Mouse (Mus musculus) thymus, postnatal 0 days (tissue): ENCODE results near the gene Als2. TPM values are rescaled to one million over a fixed set of nuclear protein-coding genes. Genes with fewer than 3 reads are reported as not detected.

ENCODE experiments used
- DNase-seq: peaks from one replicate; pipeline ENCODE4 v3.0.0-alpha.2; 2015; ENCODE audit warnings: low spot score
- polyA plus RNA-seq: library from polyadenylated mRNA; unstranded; fragments of >200 nt; fragmentation: Nextera tagmentation; extraction: Ambion mirVana; gene quantifications from 2 replicates; pipeline ENCODE4 v1.2.1, GENCODE M21; 2015

Als2 gene
- 11.9 and 14.2 TPM in 2 replicates for polyA plus RNA-seq

DNA sequence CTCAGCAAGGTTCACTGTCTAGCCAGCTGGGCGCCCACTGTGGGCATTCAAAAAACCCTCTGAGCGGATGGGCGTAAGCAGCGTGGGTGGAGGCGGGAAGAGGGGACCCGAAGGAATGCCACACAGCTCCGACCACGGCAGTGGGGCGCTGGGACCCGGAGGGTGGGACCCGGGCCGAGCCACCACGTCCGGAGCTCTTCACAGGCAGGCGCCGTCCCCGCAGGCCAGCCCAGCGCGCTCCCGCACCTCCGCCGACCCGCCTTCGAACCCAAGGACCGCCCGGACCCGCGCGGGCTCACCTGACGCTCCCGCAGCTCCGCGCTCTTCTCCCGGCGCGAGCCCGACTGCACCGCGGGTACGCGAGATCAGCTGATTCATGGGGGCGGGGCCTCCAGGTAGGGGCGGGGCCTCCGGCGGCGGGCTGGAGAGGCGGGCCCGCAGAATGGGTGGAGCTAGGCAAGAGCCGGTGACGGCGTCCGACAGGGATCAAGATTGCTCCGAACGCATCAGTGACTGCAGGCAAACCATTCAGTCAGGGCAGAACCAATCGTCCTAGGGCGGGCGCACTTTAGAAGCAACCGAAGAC is at the start of gene Als2:
TSS of gene Als2 (minus strand) at position 376 of the 586 bp plus-strand sequence.
- peak; percentile 98 for DNase-seq

DNA sequence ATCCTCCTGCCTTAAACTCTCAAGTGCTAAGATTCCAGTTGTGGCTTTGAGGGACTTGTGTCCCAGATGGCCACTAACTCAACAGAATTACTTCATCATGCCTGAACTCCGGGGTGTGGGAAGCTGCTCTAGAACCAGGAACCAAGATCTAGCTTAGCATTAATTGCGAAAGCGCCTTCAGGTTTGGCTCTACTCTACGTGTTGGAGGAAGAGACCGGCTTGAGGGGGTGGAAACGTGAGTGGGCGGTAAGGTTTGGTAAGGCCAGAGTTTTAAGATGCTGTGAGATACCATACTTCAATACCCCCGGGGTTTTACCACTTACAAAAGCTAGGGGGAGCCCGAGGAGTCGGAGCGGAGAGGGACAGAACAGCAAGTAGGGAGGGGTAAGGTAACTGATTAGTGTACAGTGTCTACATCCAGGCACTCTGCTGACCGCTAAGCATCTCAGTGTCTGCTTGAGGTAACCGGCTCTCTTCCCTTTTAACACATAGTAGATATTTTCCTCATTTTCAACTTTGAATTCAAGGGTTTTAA is 49.4 kb upstream of the Als2 start:
- peak; percentile 10 for DNase-seq

GRCm38 (mm10) chr1:59285880-59286279 is 48.8 kb upstream of the Als2 start:
- no peak for DNase-seq

- DNase-seq: no peak
Observed at GRCm38 (mm10) chr1:59272189-59272588, 35.2 kb upstream of the Als2 start.

- DNase-seq: no peak
Observed at GRCm38 (mm10) chr1:59269951-59270689, 33.1 kb upstream of the Als2 start.

GRCm38 (mm10) chr1:59269466-59269865 is 32.4 kb upstream of the Als2 start:
- DNase-seq: no peak

DNA sequence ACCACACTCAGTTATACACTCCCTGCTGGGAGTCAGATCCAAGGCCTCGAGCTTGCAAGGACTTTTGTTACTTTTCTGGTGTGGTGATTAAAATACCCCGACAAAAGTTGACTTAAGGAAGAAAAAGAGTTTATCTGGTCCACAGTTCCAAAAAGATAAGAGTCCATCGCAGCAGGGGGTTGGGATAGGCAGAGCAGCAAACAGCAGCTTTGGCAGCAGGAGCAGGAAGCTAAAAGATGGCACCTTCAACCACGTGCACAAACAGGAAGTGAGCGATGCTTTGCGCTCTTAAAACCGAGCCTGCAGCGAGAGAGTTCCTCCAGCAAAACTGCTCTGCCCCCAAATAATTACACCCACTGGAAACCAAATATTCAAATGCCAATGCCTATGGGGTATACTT is 31.9 kb upstream of the Als2 start:
- DNase-seq: peak; percentile 8

GRCm38 (mm10) chr1:59257736-59258135 is 20.7 kb upstream of the Als2 start:
- no peak for DNase-seq

DNA sequence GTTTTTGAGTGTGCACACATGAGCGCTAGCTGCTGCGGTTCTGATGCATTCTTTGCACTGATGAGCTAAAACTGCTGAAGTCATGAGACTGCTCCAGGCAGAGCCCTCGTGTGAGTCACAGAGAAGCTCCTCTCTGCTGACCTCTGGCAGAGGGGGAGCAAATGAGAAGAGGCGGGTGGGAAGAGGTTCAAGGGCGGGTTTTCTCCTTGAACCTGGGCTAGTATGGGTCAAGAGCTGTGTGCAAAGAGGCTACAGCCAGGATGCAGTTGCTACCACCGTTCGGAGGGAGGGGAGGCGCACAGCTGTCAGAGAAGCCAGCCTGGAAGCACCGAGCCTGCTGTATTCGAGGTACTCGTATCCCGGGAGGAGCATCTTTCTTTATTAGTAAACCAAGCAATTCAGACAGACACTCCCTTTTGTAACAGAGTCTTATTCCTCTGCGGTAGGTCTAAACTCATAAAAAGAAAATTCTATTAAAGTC is 19.8 kb upstream of the Als2 start, which contains the start of gene Cdk15:
TSS of gene Cdk15 (plus strand) at position 156 of the 481 bp plus-strand sequence.
- no peak for DNase-seq

DNA sequence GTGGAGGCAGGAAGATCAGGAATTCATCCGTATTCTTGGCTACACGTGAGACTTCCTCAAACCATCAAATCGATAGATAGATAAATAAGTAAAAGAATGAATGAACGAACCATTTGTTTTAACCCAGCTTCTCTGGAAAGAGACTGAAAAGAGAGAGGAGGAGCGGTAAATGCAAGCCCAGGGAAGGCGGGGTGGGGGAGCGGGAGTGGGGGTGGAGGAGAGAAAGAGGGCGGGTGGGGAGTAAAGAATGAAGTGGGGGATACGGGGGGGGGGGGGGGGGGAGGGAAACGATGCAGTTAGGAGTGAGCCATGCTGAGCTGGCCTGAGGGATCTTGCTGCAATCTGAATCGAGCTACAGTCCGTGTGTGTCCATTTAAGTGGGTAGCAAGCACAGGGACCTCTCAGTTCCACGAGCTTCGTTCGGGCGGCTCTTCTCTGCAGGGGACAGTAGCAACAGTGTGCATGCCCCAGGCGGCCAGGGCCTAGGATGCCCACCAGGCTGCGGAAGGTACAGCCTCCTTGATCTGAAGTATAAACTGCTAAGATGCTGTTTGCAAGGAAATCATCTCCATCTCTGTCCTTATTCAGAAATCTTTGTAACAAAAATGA is 16.4 kb upstream of the Als2 start:
- DNase-seq: no peak

GRCm38 (mm10) chr1:59252762-59253161 is 15.7 kb upstream of the Als2 start:
- no peak for DNase-seq

- DNase-seq: peak; percentile 36
Observed at GRCm38 (mm10) chr1:59247602-59248001, 10.6 kb upstream of the Als2 start.

DNA sequence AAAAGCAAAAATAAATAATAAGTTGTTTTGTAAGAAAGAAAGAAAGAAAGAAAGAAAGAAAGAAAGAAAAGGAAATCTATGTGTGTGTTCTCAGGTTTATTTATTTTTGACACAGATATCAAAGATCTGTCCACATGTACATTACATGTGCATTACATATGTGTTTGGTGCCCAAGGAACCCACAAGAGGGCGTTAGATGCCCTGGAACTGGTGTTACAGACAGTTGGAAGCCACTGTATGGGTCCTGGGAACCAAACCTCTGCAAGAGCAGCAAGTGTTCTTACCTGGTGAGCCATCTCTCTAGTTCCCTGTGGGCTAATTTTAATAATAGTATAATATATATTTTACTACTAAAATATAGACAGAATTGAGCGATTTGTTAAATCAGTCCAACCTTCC is 6.7 kb upstream of the Als2 start:
- DNase-seq: no peak

GRCm38 (mm10) chr1:59237614-59238211 is 682 bp upstream of the Als2 start:
- peak; percentile 74 for DNase-seq

DNA sequence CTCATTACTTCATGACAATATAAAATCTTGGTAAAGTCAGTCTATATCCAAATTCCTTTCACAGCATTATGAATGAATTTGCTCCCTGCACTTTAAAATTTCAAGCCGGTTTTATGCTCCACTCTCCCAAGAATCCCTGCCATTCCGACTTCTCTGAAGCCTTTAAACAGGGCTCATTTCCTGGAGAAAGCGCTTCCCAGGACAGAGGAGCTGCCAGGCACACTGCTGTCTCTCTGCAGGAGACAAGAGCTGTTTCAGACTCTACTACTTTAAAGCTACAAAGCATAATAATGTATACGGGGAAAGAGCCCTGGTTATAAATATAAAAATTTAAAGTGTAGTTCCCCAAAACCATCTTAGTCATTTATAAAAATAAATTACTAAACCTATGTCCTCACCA is 7.8 kb downstream of the Als2 start:
- DNase-seq: no peak

DNA sequence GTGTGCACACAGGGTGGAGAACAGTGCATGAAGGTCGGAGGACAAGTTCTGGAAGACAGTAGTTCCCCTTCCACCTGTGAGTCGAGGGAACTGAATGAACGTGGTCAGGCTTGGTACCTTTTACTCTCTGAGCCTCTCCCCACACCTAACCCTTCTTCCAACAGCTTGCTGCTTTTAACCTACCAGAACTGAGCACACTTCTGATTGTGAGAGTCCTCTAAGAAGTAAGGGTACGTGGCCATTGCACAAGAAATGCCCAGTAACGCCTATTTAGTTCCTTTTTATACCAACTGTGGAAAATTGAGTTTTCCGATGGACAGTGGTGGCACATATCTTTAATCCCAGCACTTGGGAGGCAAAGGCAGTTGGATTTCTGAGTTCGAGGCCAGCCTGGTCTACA is 8.5 kb downstream of the Als2 start:
- no peak for DNase-seq

DNA sequence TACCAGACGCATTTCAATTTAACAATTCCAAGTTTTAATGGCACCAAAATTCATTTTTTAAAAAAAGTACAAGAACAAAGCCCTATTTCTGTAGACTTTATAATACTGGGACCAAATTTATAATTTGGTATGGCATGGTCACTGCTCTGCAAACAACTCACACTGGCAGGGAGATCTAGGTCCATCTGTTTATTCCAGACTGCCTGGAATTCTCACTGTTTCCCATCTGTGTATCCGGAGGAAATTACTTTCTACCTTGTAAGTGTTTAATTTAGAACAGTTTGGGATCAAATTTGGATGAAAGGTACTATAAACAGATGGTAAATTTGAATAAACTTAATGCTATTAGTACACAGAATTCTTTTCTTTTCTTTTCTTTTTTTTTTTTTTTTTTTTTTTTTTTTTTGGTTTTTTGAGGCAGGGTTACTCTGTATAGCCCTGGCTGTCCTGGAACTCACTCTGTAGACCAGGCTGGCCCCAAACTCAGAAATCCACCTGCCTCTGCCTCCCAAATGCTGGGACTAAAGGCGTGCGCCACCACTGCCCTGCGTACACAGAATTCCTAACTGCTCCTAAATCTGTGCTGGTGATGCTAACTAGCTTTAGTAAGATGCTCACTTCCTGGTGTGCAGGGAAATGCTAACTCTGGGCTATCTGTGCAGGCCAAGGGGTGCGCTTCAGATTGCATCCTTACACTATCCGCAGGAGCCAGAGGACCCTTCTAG is 14.8 kb downstream of the Als2 start:
- no peak for DNase-seq

- DNase-seq: no peak
Observed at GRCm38 (mm10) chr1:59221591-59221990, 15.4 kb downstream of the Als2 start.

- no peak for DNase-seq
Observed at GRCm38 (mm10) chr1:59220371-59220770, 16.7 kb downstream of the Als2 start.

DNA sequence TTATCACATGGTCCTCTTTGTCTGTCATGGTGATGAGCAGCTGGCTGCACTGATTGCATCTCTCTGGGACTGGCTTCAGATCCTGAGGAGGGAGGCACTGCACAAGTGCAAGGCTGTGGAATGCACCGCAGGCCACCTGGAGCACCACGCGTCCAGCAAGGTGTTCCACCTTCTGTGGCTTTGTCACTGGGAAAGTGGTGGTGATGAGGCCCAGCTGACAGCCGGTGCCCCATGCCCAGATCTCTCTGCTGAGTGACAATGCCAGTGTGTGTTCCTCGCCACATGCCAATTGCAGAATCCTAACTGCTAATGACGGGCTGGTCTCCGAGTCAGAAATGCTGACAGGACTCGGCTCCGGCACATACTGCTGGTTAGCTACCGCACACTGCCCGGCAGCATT is 21.6 kb downstream of the Als2 start:
- no peak for DNase-seq

- no peak for DNase-seq
Observed at GRCm38 (mm10) chr1:59212951-59213350, 24.1 kb downstream of the Als2 start.
